Mouse (Mus musculus) small intestine, adult 2 months (tissue): Measurements from ENCODE around the gene Mrps5.

ENCODE experiments used
- CTCF ChIP-seq: fragments of 200-500 bp; IDR thresholded peaks from 2 replicates; pipeline ENCODE4 v1.5.1; 2012; ENCODE audit warnings: low read depth, mild to moderate bottlenecking, control low read depth, inconsistent platforms, low read length, moderate library complexity, mixed read lengths; ENCODE audit not compliant: insufficient replicate concordance, insufficient read length; ENCODE audit errors: extremely low read depth
- POLR2A ChIP-seq: fragments of 200-500 bp; IDR thresholded peaks from 2 replicates; pipeline ENCODE4 v1.6.1; 2012; ENCODE audit warnings: low read depth, mild to moderate bottlenecking, control low read depth, inconsistent platforms, low read length, moderate library complexity

DNA sequence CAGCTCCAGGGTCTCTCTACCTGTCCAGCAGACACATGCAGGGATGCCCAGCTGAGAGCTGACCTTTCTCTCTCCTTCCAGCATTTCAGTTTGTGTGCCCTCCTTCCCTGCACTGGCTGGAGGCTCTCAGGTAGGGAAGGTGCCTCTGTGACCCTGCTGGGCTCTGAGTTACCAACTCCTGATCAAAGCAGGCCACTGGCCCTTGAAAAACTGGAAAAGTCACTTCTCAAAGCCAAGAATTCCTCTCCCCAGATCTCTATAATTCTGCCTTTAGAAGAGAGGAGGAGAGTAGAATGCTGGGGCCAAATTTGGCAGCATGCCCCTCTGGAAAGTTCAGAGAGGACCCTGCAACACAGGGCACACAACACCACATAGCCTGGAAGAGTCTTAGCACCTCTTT lies 65.3 kb downstream of the Mrps5 start:
- TF ChIP-seq CTCF = no peak
- no peak for TF ChIP-seq POLR2A
